Mouse (Mus musculus) heart, embryonic 11.5 days (tissue): Measurements from ENCODE around the gene Olfr1369-ps1. TPM values are rescaled to one million over a fixed set of nuclear protein-coding genes. Genes with fewer than 3 reads are reported as not detected.

Experiments used
- ATAC-seq: fragments of 200-750 bp; cut with Nextera tagmentation; replicated peaks from 2 replicates; pipeline ENCODE4 v1.8.0; 2017; ENCODE audit warnings: moderate library complexity; ENCODE audit not compliant: insufficient number of reproducible peaks, low FRiP score, low TSS enrichment
- H3K27ac ChIP-seq: fragments of 300-500 bp; sonication (generic); 2 replicates; pipeline ENCODE4 v1.5.1; 2014; ENCODE audit warnings: mild to moderate bottlenecking, low read depth, low read length
- H3K27me3 ChIP-seq: fragments of 300-500 bp; sonication (generic); 2 replicates; pipeline ENCODE4 v1.6.1; 2014; ENCODE audit warnings: mild to moderate bottlenecking, low read length, mixed read lengths; ENCODE audit not compliant: control insufficient read depth, insufficient read depth
- H3K36me3 ChIP-seq: fragments of 300-500 bp; sonication (generic); 2 replicates; pipeline ENCODE4 v1.6.1; 2014; ENCODE audit warnings: mild to moderate bottlenecking, low read length, moderate library complexity, mixed read lengths; ENCODE audit not compliant: control insufficient read depth, insufficient read depth
- H3K4me1 ChIP-seq: fragments of 300-500 bp; sonication (generic); 2 replicates; pipeline ENCODE4 v1.6.1; 2014; ENCODE audit warnings: low read length; ENCODE audit not compliant: control insufficient read depth, insufficient read depth
- H3K4me2 ChIP-seq: fragments of 300-500 bp; sonication (generic); 2 replicates; pipeline ENCODE4 v1.6.1; 2014; ENCODE audit warnings: mild to moderate bottlenecking, moderate library complexity
- H3K4me3 ChIP-seq: fragments of 300-500 bp; sonication (generic); 2 replicates; pipeline ENCODE4 v1.5.1; 2014; ENCODE audit warnings: low read depth, low read length
- H3K9ac ChIP-seq: fragments of 300-500 bp; sonication (generic); 2 replicates; pipeline ENCODE4 v1.6.1; 2014; ENCODE audit warnings: mild to moderate bottlenecking, low read depth, low read length, moderate library complexity
- H3K9me3 ChIP-seq: fragments of 300-500 bp; sonication (generic); replicated peaks from 2 replicates; pipeline ENCODE4 v1.6.1; 2016; ENCODE audit warnings: low read length; ENCODE audit not compliant: control insufficient read depth
- WGBS: fragments of 180-500 bp; shearing (Covaris S2); extraction: QIAGEN DNeasy Blood & Tissue Kit; methylation state at CpG from one replicate; pipeline ENCODE4 v1.1.7; 2014; ENCODE audit not compliant: insufficient replicate concordance; 5-methylcytosine and 5-hydroxymethylcytosine counted together
- polyA plus RNA-seq: library from polyadenylated mRNA; unstranded; fragments of >200 nt; fragmentation: Nextera tagmentation; extraction: Ambion mirVana; gene quantifications from 2 replicates; pipeline ENCODE4 v1.2.1, GENCODE M21; 2014

Olfr1369-ps1 gene
- polyA plus RNA-seq, 1 experiment from 2014 or later = 0.06 TPM

DNA sequence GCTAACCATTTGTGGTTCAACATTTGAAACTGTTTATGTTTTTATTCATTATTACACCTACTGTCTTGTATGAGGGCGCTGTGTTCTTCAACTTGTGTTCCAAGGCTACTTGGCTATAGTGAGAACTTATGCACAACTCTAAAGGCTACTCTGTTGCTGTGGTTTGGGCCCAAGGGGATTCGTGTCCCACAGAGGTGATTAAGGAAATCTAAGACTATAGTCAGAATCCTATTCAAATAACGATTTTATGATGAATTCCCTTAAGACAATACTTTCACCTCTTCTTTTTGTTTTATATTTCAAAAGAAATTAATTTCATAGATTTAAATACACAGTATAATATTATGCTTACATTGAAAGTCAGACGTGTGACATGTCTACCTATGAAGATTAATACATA, 34.5 kb downstream of the Olfr1369-ps1 start, which contains the start of gene Olfr1368:
Gene Olfr1368, minus strand, starts transcription at position 101 of the 400 bp plus-strand sequence.
- Histone ChIP-seq H3K9ac (no peak within 1 kb of the TSS), H3K27ac (no peak within 1 kb of the TSS), H3K4me3 (no peak within 1 kb of the TSS), H3K27me3 (no peaks in the 10 kb centered on the region), H3K4me2 (no peak within 1 kb of the TSS), H3K9me3 (no peaks in the 10 kb centered on the region), H3K36me3 (no peaks in the 10 kb centered on the region), H3K4me1 (no peaks in the 10 kb centered on the region)
- ATAC-seq = no peak
- 63% methylated on average over 4 of the region's 4 CpGs for WGBS

DNA sequence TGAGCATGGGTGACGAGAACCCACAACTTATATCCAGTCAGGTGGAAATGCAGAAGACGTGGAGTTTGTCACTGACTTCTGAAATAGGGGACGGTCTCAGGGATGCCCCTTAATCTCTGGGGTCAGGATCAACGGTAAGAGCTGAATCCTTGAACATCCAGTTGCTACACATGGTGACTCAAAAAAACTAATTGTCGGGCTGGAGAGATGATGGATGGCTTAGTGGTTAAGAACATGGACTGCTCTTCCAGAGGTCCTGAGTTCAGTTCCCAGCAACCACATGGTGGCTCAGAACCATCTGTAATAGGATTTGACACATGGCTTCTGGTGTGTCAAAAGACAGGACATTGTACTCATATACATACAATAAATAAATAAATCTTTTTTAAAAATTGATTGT, 44.6 kb downstream of the Olfr1369-ps1 start:
- WGBS = 67% methylated on average over 5 of the region's 5 CpGs
- Histone ChIP-seq H3K27me3 (no peaks in the 10 kb centered on the region), H3K9ac (no peak overlapping the region), H3K36me3 (no peaks in the 10 kb centered on the region), H3K4me3 (no peak overlapping the region), H3K4me2 (no peak overlapping the region), H3K27ac (no peak overlapping the region), H3K9me3 (no peaks in the 10 kb centered on the region), H3K4me1 (no peaks in the 10 kb centered on the region)
- no peak for ATAC-seq

DNA sequence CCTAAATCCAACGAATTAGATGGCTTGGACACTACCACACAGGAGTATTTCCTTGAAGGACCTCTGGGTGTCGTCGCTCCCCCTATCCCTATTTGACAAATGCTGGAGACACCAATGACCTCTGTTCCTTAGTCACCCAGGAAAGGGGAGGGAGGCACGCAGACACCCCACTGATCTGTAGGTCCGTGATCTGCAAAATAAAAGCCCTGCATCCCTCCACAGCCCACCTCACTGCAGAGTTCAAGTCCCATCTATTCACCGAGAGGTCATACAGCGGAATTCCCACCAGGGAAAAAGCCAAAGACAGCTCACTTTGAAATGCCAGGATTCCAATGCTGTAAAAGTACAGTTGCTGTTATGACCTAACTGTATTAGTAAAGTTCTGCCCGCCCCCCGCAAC, 46.8 kb downstream of the Olfr1369-ps1 start:
- Histone ChIP-seq H3K9me3 (no peaks in the 10 kb centered on the region), H3K4me2 (peak overlapping the region; percentile 96), H3K4me3 (peak overlapping the region; percentile 65), H3K27ac (no peak overlapping the region), H3K27me3 (no peaks in the 10 kb centered on the region), H3K9ac (no peak overlapping the region), H3K4me1 (no peaks in the 10 kb centered on the region), H3K36me3 (no peaks in the 10 kb centered on the region)
- whole genome bisulfite sequencing = 8% methylated on average over 9 of the region's 9 CpGs
- no peak for ATAC-seq

DNA sequence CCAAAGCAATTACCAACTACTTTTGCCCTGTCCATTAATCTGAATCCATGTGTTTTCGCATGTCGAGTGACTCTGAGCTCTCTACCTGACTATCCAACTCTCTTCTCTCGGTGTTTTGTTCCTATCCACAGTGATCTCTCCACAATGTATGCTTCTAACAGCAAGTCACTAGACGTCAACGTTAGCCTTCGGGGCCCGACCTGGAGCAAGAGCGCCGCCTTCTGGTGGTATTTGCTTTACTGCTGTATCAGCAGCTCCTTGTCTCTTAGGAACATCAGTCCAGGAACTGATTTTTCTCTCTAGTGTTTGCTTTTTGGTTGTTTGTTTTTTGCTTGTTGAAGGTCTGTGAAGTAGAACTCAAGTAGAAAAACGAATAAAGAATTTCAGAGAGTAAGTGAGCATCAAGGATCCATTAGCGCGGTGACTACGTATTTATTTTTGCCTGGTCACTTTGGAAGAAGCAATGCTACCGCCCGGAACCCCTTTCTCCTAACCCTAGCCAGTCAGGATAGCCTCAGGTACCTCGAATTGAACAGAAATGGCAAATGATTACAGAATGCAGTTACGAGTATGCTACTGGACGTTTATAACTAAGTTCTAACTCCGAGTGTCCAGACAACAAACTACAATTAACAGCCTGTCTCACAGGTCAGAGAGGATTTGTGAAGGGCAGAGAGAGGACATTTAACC, 47.6 kb downstream of the Olfr1369-ps1 start:
- peak overlapping the region; percentile 72 for H3K9ac ChIP-seq
- ATAC-seq = no peak
- no peaks in the 10 kb centered on the region for H3K36me3 ChIP-seq
- H3K4me1 ChIP-seq = no peaks in the 10 kb centered on the region
- H3K27ac ChIP-seq = peak overlapping the region; percentile 1; the same call in 1 of the 2 replicates
- peak overlapping the region; percentile 65 for H3K4me3 ChIP-seq
- H3K9me3 ChIP-seq = no peaks in the 10 kb centered on the region
- H3K27me3 ChIP-seq = no peaks in the 10 kb centered on the region
- under 1% methylated on average over 19 of the region's 19 CpGs for WGBS
- H3K4me2 ChIP-seq = peak overlapping the region; percentile 96

DNA sequence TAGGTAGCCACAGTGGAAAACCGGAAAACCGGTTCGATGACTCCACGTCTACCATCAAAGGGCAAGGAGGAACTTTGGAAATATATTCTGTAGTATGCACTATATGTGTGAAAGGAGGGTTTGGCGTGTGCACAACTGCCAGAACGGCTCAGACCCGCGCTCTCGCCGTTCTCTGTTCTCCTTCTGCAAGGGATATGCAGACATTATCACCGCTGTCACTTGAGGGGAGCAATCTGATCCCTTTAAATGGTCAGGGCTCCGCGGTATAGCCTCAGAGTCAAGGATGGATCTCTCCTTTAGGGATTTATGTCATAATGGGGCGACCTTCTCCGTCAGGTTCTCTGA, 48.2 kb downstream of the Olfr1369-ps1 start:
- no peaks in the 10 kb centered on the region for H3K27me3 ChIP-seq
- H3K4me3 ChIP-seq = peak overlapping the region; percentile 65
- H3K4me2 ChIP-seq = peak overlapping the region; percentile 96
- whole genome bisulfite sequencing = under 1% methylated on average over 15 of the region's 15 CpGs
- peak overlapping the region; percentile 72 for H3K9ac ChIP-seq
- peak overlapping the region; percentile 1; the same call in 1 of the 2 replicates for H3K27ac ChIP-seq
- H3K36me3 ChIP-seq = no peaks in the 10 kb centered on the region
- no peaks in the 10 kb centered on the region for H3K4me1 ChIP-seq
- H3K9me3 ChIP-seq = no peaks in the 10 kb centered on the region
- no peak for ATAC-seq

DNA sequence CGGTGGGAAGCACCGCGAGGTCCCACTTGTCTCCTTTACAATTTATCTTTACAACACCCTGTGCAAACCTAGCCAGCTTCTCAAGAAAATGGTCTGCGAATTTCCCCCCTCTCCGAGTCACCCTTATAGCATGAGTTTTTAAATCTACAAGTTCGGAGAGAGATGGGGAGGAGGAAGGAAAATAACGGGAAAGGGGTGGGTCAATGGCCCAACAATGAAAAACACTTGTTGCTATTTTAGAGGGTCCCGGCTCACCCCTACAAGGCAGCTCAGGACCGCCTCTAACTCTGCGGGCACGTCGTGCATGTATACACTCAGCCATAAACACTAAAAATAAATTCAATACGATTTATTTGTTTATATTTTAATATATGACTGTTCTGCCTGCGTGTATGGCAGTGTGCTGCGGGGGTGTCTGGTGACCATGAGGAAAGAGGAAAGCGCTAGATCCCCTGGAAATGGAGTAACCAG, 48.8 kb downstream of the Olfr1369-ps1 start:
- H3K27me3 ChIP-seq = no peaks in the 10 kb centered on the region
- H3K27ac ChIP-seq = no peak overlapping the region
- peak overlapping the region; percentile 96 for H3K4me2 ChIP-seq
- no peaks in the 10 kb centered on the region for H3K4me1 ChIP-seq
- H3K4me3 ChIP-seq = peak overlapping the region; percentile 65
- no peaks in the 10 kb centered on the region for H3K9me3 ChIP-seq
- peak overlapping the region; percentile 72; the same call in 1 of the 2 replicates for H3K9ac ChIP-seq
- H3K36me3 ChIP-seq = no peaks in the 10 kb centered on the region
- no peak; the same call in 1 of the 2 replicates for ATAC-seq
- under 1% methylated on average over 16 of the region's 16 CpGs for WGBS

DNA sequence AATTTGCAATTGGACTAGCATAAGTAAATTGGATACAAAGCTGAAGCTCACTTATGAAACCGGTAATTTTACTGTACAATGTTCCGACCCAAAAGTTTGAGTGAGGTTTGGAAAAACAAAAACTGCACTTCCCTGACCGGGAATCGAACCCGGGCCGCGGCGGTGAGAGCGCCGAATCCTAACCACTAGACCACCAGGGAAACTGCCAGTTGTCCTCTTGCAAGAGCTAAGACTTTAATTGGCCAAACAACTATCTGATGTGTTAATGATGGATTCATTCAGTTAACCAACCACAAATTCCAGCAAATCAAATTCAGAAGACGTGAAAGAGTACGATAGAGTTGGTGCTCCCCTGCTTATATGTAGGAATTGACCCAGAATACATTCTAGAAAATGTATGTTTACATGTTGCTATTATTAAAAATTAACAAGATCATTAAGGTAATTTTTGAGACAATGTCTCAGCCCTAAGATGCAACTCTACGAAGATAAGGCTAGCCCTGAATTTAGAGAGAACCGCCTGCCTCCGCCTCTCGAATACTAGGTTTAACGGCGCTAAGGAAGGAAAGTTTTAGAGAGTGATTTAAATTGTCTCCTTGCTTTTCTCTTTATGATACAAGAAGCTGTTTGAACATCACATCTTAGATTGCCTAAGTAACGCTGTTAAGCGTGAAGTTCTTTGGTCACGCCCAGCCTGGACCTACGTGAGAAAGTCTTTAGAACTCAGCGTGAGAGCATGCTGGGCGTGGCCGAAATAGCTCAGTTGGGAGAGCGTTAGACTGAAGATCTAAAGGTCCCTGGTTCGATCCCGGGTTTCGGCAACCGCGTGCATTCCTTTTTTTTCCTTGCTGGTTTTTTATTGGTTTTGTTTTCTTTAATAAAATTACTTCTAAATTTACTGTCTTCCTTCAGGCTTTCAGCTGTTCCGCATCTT, 49.6 kb downstream of the Olfr1369-ps1 start:
- ATAC-seq = peak; percentile 86
- Histone ChIP-seq H3K9ac (0 out of 2 replicates have a peak overlapping the region, but pooled peaks have one; percentile 39), H3K36me3 (no peaks in the 10 kb centered on the region), H3K9me3 (no peaks in the 10 kb centered on the region), H3K4me3 (peak overlapping the region; percentile 65), H3K4me2 (peak overlapping the region; percentile 96), H3K4me1 (no peaks in the 10 kb centered on the region), H3K27ac (no peak overlapping the region), H3K27me3 (no peaks in the 10 kb centered on the region)
- WGBS = under 1% methylated on average over 32 of the region's 32 CpGs

DNA sequence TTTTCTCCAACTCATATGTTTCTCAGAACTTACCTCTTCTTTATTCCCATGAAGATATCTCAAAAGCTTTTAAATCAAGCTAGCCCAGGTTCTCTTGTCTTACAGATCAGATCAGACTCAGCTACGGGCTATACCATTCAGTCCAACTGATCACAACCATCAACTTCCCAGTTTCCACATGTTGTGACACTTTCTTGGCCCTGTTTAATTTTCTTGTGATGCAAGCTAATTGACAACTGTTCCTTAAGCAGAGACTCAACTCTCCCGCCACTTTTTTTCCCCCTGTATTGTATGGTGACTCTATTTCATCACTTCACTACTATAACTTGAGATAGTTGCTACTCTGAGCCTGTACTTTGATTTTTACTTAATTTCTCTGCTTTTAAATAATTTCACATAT, 50.3 kb downstream of the Olfr1369-ps1 start:
- Histone ChIP-seq H3K9me3 (no peaks in the 10 kb centered on the region), H3K36me3 (no peaks in the 10 kb centered on the region)
- ATAC-seq = no peak

More for the DNA sequence above, 50.3 kb downstream of the Olfr1369-ps1 start:
- peak overlapping the region; percentile 65; the same call in 1 of the 2 replicates for H3K4me3 ChIP-seq
- H3K9ac ChIP-seq = no peak overlapping the region
- no peak overlapping the region for H3K27ac ChIP-seq
- 45% methylated on average over 2 of the region's 2 CpGs for WGBS
- peak overlapping the region; percentile 55 for H3K4me2 ChIP-seq
- H3K27me3 ChIP-seq = no peaks in the 10 kb centered on the region
- H3K4me1 ChIP-seq = no peaks in the 10 kb centered on the region
